Mouse (Mus musculus) G1E-ER4 (cell line): Measurements from ENCODE around the gene Prkcb. TPM values are rescaled to one million over a fixed set of nuclear protein-coding genes. Genes with fewer than 3 reads are reported as not detected.

Source experiments
- GATA1 ChIP-seq: IDR thresholded peaks from one replicate; pipeline ENCODE4 v1.8.0; 2012; ENCODE audit warnings: low read length, inconsistent platforms
- polyA plus RNA-seq: library from polyadenylated mRNA; stranded (reverse); fragments of >175 nt; gene quantifications from 2 replicates; pipeline ENCODE4 v1.2.3, GENCODE M21; 2012

The Prkcb gene
- polyA plus RNA-seq, 1 experiment, result not detected

GRCm38 (mm10) chr7:122279580-122279979, 9.0 kb upstream of the Prkcb start:
- TF ChIP-seq GATA1, result no peak

GRCm38 (mm10) chr7:122280334-122280733, 8.2 kb upstream of the Prkcb start:
- TF ChIP-seq GATA1, result no peak

GRCm38 (mm10) chr7:122282584-122282983, 6.0 kb upstream of the Prkcb start:
- no peak for TF ChIP-seq GATA1

- TF ChIP-seq GATA1, result no peak
Observed at GRCm38 (mm10) chr7:122287217-122287616, 1.3 kb upstream of the Prkcb start.

GRCm38 (mm10) chr7:122289243-122290111, 926 bp downstream of the Prkcb start:
- TF ChIP-seq GATA1, result no peak

GRCm38 (mm10) chr7:122290165-122290564, 1.6 kb downstream of the Prkcb start:
- TF ChIP-seq GATA1, result no peak

- TF ChIP-seq GATA1, result no peak
Observed at GRCm38 (mm10) chr7:122290771-122291170, 2.2 kb downstream of the Prkcb start.

GRCm38 (mm10) chr7:122292151-122292550, 3.6 kb downstream of the Prkcb start:
- TF ChIP-seq GATA1, result no peak

- TF ChIP-seq GATA1, result no peak
Observed at GRCm38 (mm10) chr7:122294111-122294510, 5.6 kb downstream of the Prkcb start.

- TF ChIP-seq GATA1, result no peak
Observed at GRCm38 (mm10) chr7:122295363-122295762, 6.8 kb downstream of the Prkcb start.

- TF ChIP-seq GATA1, result no peak
Observed at GRCm38 (mm10) chr7:122296331-122296730, 7.8 kb downstream of the Prkcb start.

- no peak for TF ChIP-seq GATA1
Observed at GRCm38 (mm10) chr7:122296805-122297204, 8.3 kb downstream of the Prkcb start.

GRCm38 (mm10) chr7:122297627-122298026, 9.1 kb downstream of the Prkcb start:
- TF ChIP-seq GATA1, result no peak

GRCm38 (mm10) chr7:122298715-122299114, 10.2 kb downstream of the Prkcb start:
- TF ChIP-seq GATA1, result no peak

- TF ChIP-seq GATA1, result no peak
Observed at GRCm38 (mm10) chr7:122300538-122300937, 12.0 kb downstream of the Prkcb start.

- TF ChIP-seq GATA1, result no peak
Observed at GRCm38 (mm10) chr7:122302538-122302937, 14.0 kb downstream of the Prkcb start.

GRCm38 (mm10) chr7:122303988-122304387, 15.4 kb downstream of the Prkcb start:
- no peak for TF ChIP-seq GATA1

GRCm38 (mm10) chr7:122304521-122304920, 16.0 kb downstream of the Prkcb start:
- TF ChIP-seq GATA1, result no peak
